Mouse (Mus musculus) adrenal gland, adult 2 months (tissue): ENCODE data around the gene Slc6a19. TPM values are rescaled to one million over a fixed set of nuclear protein-coding genes. Genes with fewer than 3 reads are reported as not detected.

ENCODE experiments used
- DNase-seq: peaks from one replicate; pipeline ENCODE4 v3.0.0; 2021
- polyA plus RNA-seq: library from polyadenylated mRNA; depleted of rRNA; stranded (reverse); fragments of >200 nt; gene quantifications from 2 replicates; pipeline ENCODE4 v1.2.3, GENCODE M21; 2012; rRNA removed
- total RNA-seq, 2 experiments: library from RNA; stranded (reverse); gene quantifications; 2 replicates each; pipeline ENCODE4 v1.2.3; 2021

The Slc6a19 gene
- total and polyA plus RNA-seq, 3 experiments = 0.17 to 0.48 (median 0.20) TPM

- no peak for DNase-seq
These were observed 44.4 kb downstream of the Slc6a19 start for GRCm38 (mm10) chr13:73660163-73660695.

- DNase-seq = no peak
These were observed 45.7 kb downstream of the Slc6a19 start for GRCm38 (mm10) chr13:73658953-73659352.

GRCm38 (mm10) chr13:73654976-73655375, 49.7 kb downstream of the Slc6a19 start:
- peak; percentile 60 for DNase-seq

GRCm38 (mm10) chr13:73653266-73653665, 51.4 kb downstream of the Slc6a19 start:
- DNase-seq = no peak

- peak; percentile 57 for DNase-seq
These were observed 58.1 kb downstream of the Slc6a19 start for GRCm38 (mm10) chr13:73646397-73647087.

- DNase-seq = no peak
These were observed 63.4 kb downstream of the Slc6a19 start for GRCm38 (mm10) chr13:73641296-73641695.

- no peak for DNase-seq
These were observed 66.8 kb downstream of the Slc6a19 start for GRCm38 (mm10) chr13:73637826-73638225.

GRCm38 (mm10) chr13:73631837-73632236, 72.8 kb downstream of the Slc6a19 start:
- no peak for DNase-seq

Other genes starting within 250 kb of the Slc6a19 start
- 10 to 100 TPM; 11.8 to 17.3 TPM for gene Lpcat1, start 237.7 kb downstream of the Slc6a19 start, total RNA-seq
- gene Lpcat1, start 237.7 kb downstream of the Slc6a19 start, polyA plus RNA-seq = 20.3 and 23.4 TPM in 2 replicates
- under 1 TPM in 1 of 2 experiments, not detected in 1; 0.09 TPM for gene Slc6a3, start 168.1 kb downstream of the Slc6a19 start, total RNA-seq
- gene Slc6a3, start 168.1 kb downstream of the Slc6a19 start, polyA plus RNA-seq = 0.13 TPM in 1 of 2 replicates, not detected in the other
- 100 to 1,000 TPM; 161 to 166 TPM for gene Clptm1l, start 100.9 kb downstream of the Slc6a19 start, total RNA-seq
- gene Clptm1l, start 100.9 kb downstream of the Slc6a19 start, polyA plus RNA-seq = 118 and 141 TPM in 2 replicates
- gene Tert, start 78.0 kb downstream of the Slc6a19 start, total RNA-seq = 1 to 10 TPM; 6.2 to 6.8 TPM
- gene Tert, start 78.0 kb downstream of the Slc6a19 start, polyA plus RNA-seq = 12.0 and 21.4 TPM in 2 replicates
- gene Slc6a18, start 26.8 kb downstream of the Slc6a19 start, total RNA-seq = not detected
- not detected in 2 replicates for gene Slc6a18, start 26.8 kb downstream of the Slc6a19 start, polyA plus RNA-seq
- 10 to 100 TPM; 29.3 to 49.3 TPM for gene Slc12a7, start 28.2 kb upstream of the Slc6a19 start, total RNA-seq
- gene Slc12a7, start 28.2 kb upstream of the Slc6a19 start, polyA plus RNA-seq = 50.5 and 57.0 TPM in 2 replicates
- 1 to 10 TPM; 1.4 to 2.8 TPM for gene Nkd2, start 142.8 kb upstream of the Slc6a19 start, total RNA-seq
- gene Nkd2, start 142.8 kb upstream of the Slc6a19 start, polyA plus RNA-seq = 1.8 and 3.7 TPM in 2 replicates
- 1 to 10 TPM in 1 of 2 experiments, under 1 TPM in 1; 0.69 to 2.2 TPM for gene Trip13, start 232.9 kb upstream of the Slc6a19 start, total RNA-seq
- gene Trip13, start 232.9 kb upstream of the Slc6a19 start, polyA plus RNA-seq = 0.12 TPM in 1 of 2 replicates, not detected in the other
- 10 to 100 TPM; 28.7 to 29.1 TPM for gene Brd9, start 232.9 kb upstream of the Slc6a19 start, total RNA-seq
- gene Brd9, start 232.9 kb upstream of the Slc6a19 start, polyA plus RNA-seq = 16.4 and 16.8 TPM in 2 replicates